ENCODE assay signal across 15 mouse cellular contexts in genomic region chr2:179045361-179045760, GRCm38 (mm10).
DNase-seq lines count a peak whose midpoint lies in the region; ATAC-seq and TF ChIP-seq lines count a peak whose summit lies in the region.
"Had no signal": no experiment of that assay in that cellular context is flagged by ENCODE, and none has a peak within 500 bp of the region (broad histone marks: within the 10 kb centered on the region; RNA-seq: fewer than 3 reads in every experiment).

No protein-coding gene starts in this region.

- WGBS in forebrain, embryonic 14.5 days = 12% methylated on average over 1 of the region's 1 CpGs
- WGBS in hindbrain, embryonic 16.5 days = 24% methylated on average over 1 of the region's 1 CpGs
- 81% methylated on average over 1 of the region's 1 CpGs for WGBS in kidney, embryonic 16.5 days

- H3K4me1 ChIP-seq in forebrain, embryonic 14.5 days (ENCODE audit: control insufficient read depth, insufficient read depth, low read length) = peaks cover 9% of the 10 kb centered on the region; the same call in 1 of the 2 replicates
- peaks cover 3% of the 10 kb centered on the region; the same call in 1 of the 2 replicates for H3K4me1 ChIP-seq in hindbrain, embryonic 16.5 days (ENCODE audit: control insufficient read depth, insufficient read depth, low read depth, low read length)
- H3K4me1 ChIP-seq in kidney, embryonic 16.5 days (ENCODE audit: insufficient read depth, low read length) = no peaks in the 10 kb centered on the region
- H3K4me1 ChIP-seq: intestine, embryonic 15.5 days; stomach, embryonic 15.5 days had no signal

- DNase-seq in embryo, embryonic 10 days (ENCODE audit: low spot score) = peak; percentile 57
- DNase-seq in embryo, embryonic 9.5 days (ENCODE audit: extremely low spot score) = no peak
- peak; percentile 90 for DNase-seq in brain, embryonic 14.5 days (ENCODE audit: low read depth)
- peak; percentile 83 for DNase-seq in forebrain, embryonic 14.5 days (ENCODE audit: low spot score)
- DNase-seq in adipocyte (ENCODE audit: low spot score) = no peak
- DNase-seq: adrenal gland, postnatal 25 days; kidney, postnatal 36 days; thymus, postnatal 14 days had no signal

- no peaks in the 10 kb centered on the region for H3K27me3 ChIP-seq in forebrain, embryonic 14.5 days (replicated peaks; ENCODE audit: control insufficient read depth, insufficient read depth, low read length)
- no peaks in the 10 kb centered on the region for H3K27me3 ChIP-seq in hindbrain, embryonic 16.5 days (replicated peaks; ENCODE audit: control insufficient read depth, insufficient read depth, low read length)
- H3K27me3 ChIP-seq in kidney, embryonic 16.5 days (ENCODE audit: insufficient read depth, low read length) = no peaks in the 10 kb centered on the region
- H3K27me3 ChIP-seq: embryonic facial prominence, embryonic 12.5 days; intestine, embryonic 15.5 days; stomach, embryonic 15.5 days had no signal

- ATAC-seq in forebrain, embryonic 14.5 days = peak; percentile 95
- ATAC-seq in hindbrain, embryonic 16.5 days = peak; percentile 84
- no peak for ATAC-seq in megakaryocyte, adult 5-6 weeks (ENCODE audit: poor library complexity, severe bottlenecking)
- no peak for ATAC-seq in kidney, embryonic 16.5 days (ENCODE audit: low FRiP score, low TSS enrichment)
- ATAC-seq: intestine, embryonic 15.5 days had no signal

- no peak overlapping the region for H3K4me2 ChIP-seq in forebrain, embryonic 14.5 days (ENCODE audit: low read length)
- no peak overlapping the region for H3K4me2 ChIP-seq in hindbrain, embryonic 16.5 days (ENCODE audit: low read length)
- no peak overlapping the region for H3K4me2 ChIP-seq in kidney, embryonic 16.5 days (replicated peaks; ENCODE audit: low read depth, low read length)
- H3K4me2 ChIP-seq: embryonic facial prominence, embryonic 12.5 days; intestine, embryonic 15.5 days; stomach, embryonic 15.5 days had no signal

- H3K27ac ChIP-seq in forebrain, embryonic 14.5 days (ENCODE audit: low read depth, low read length) = no peak overlapping the region
- no peak overlapping the region for H3K27ac ChIP-seq in hindbrain, embryonic 16.5 days (ENCODE audit: low read depth, low read length)
- no peak overlapping the region for H3K27ac ChIP-seq in kidney, embryonic 16.5 days (ENCODE audit: low read length)
- H3K27ac ChIP-seq: embryonic facial prominence, embryonic 12.5 days; intestine, embryonic 15.5 days; macrophage; stomach, embryonic 15.5 days had no signal

- no peaks in the 10 kb centered on the region for H3K36me3 ChIP-seq in forebrain, embryonic 14.5 days (ENCODE audit: control insufficient read depth, insufficient read depth, low read length)
- no peaks in the 10 kb centered on the region for H3K36me3 ChIP-seq in hindbrain, embryonic 16.5 days (ENCODE audit: control insufficient read depth, insufficient read depth, low read length)
- H3K36me3 ChIP-seq in kidney, embryonic 16.5 days (ENCODE audit: insufficient read depth, low read length) = no peaks in the 10 kb centered on the region
- H3K36me3 ChIP-seq: embryonic facial prominence, embryonic 12.5 days; intestine, embryonic 15.5 days; stomach, embryonic 15.5 days had no signal

- no peaks in the 10 kb centered on the region for H3K9me3 ChIP-seq in forebrain, embryonic 14.5 days (replicated peaks; ENCODE audit: control insufficient read depth, low read length)
- H3K9me3 ChIP-seq in hindbrain, embryonic 16.5 days (ENCODE audit: control insufficient read depth, low read length) = no peaks in the 10 kb centered on the region
- H3K9me3 ChIP-seq in kidney, embryonic 16.5 days (ENCODE audit: low read length) = no peaks in the 10 kb centered on the region
- H3K9me3 ChIP-seq: embryonic facial prominence, embryonic 12.5 days; intestine, embryonic 15.5 days; stomach, embryonic 15.5 days had no signal

- TF ChIP-seq CTCF in brain, embryonic 14.5 days (IDR thresholded peaks at IDR 0.05; ENCODE audit: borderline replicate concordance, extremely low read depth, insufficient read depth, insufficient read length) = no peak

- H3K9ac ChIP-seq in forebrain, embryonic 14.5 days (ENCODE audit: low read length) = no peak overlapping the region
- no peak overlapping the region for H3K9ac ChIP-seq in hindbrain, embryonic 16.5 days (ENCODE audit: low read depth, low read length)
- no peak overlapping the region for H3K9ac ChIP-seq in kidney, embryonic 16.5 days (replicated peaks; ENCODE audit: low read length)
- H3K9ac ChIP-seq: embryonic facial prominence, embryonic 12.5 days; intestine, embryonic 15.5 days; stomach, embryonic 15.5 days had no signal

- no peak overlapping the region for H3K4me3 ChIP-seq in forebrain, embryonic 14.5 days (ENCODE audit: low read depth, low read length)
- H3K4me3 ChIP-seq in hindbrain, embryonic 16.5 days (ENCODE audit: low read length) = no peak overlapping the region
- no peak overlapping the region for H3K4me3 ChIP-seq in kidney, embryonic 16.5 days (ENCODE audit: low read length)
- H3K4me3 ChIP-seq: embryonic facial prominence, embryonic 12.5 days; intestine, embryonic 15.5 days; stomach, embryonic 15.5 days had no signal

- no peak for TF ChIP-seq POLR2A in brain, embryonic 14.5 days (IDR thresholded peaks at IDR 0.05; ENCODE audit: borderline replicate concordance, extremely low read depth, insufficient read depth, insufficient read length, poor library complexity, severe bottlenecking)

Comparison
In these comparisons a context has a peak if more than half of its experiments do, and no peak if none do; other contexts are left out.
1. DNase-seq: peak in embryo, embryonic 10 days (single experiment), brain, embryonic 14.5 days (single experiment) and forebrain, embryonic 14.5 days (single experiment); none in embryo, embryonic 9.5 days (single experiment) and adipocyte (single experiment).
2. ATAC-seq: peak in forebrain, embryonic 14.5 days (single experiment) and hindbrain, embryonic 16.5 days (single experiment); none in megakaryocyte, adult 5-6 weeks (single experiment) and kidney, embryonic 16.5 days (single experiment).